Mouse (Mus musculus) thymus, adult 18-20 months (tissue): Measurements from ENCODE around the gene Pick1.
A peak's percentile ranks its signal among the peaks of the same experiment; 100 is the strongest.
"Not testable (repeated sequence)": the region's sequence is repeated elsewhere in the genome, so short reads cannot be mapped to it uniquely, and the experiment has no call there.

Experiments used
- DNase-seq, 2 experiments: peaks; one replicate each; pipeline ENCODE4 v3.0.0; 2022; ENCODE audit warnings: mixed read lengths in 2 of 2

Pick1 gene

DNA sequence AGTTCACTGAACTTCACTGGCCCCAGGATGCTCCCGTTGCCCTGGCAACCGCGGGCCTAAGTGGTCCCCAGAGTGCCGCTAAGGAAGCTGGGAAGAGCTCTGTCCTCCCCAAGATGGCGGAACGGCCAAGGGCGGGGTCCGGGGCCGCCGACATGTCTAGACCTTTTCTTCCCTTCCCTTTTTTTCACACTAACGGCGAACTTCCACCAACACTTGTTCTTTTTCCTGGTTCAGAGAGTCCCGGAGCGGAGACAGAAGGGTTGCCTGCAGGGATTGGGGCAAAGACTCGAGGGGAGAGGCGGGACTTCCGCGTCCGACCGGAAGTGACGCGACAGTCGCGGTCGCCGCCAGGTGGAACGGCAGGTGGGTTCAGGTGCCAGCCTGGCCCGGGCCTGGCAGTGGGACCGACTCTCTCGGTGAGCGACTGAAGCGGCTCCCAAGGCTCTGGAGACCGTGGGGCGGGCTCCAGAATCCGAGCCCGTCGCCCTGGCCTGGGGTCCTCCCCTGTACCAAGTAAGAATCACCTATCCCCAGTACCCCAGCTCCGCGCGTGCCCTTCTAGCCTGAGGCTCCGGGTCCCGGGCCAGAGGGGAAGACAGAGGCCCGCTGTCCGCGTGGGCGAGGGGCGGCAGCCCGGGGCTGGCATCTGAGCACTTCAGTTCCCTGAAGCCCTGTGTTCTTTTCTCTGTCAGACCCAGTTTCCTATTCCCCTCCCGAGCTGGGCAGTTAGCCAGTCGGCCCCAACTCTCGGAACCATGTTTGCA lies at the start of gene Pick1, which contains the start of gene Gm49486:
Gene Pick1 (plus strand): TSS at position 116 of the 764 bp plus-strand sequence.
Gene Gm49486 (plus strand): TSS at position 334 of the 764 bp plus-strand sequence.
- peak; percentile 77 to 84 for DNase-seq

DNA sequence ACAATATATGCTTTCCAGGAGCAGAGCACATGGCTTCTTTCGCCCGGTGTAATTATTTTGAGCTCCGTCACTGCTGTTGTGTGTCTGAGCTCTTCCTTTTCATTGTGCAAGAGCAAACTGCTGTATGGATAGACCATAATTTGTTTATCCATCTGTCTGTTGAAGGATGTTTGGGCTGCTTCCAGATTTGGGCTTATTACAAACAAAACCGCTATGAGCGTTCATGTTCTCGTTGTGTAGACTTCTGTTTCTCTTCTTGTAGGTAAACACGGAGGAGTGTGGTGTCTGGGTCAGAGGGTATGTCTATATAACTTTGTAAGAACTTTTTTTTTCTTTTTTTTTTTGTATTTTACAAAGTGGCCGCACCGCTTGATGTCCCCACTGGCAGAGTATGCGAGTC lies 43.8 kb upstream of the Pick1 start:
- no peak for DNase-seq

DNA sequence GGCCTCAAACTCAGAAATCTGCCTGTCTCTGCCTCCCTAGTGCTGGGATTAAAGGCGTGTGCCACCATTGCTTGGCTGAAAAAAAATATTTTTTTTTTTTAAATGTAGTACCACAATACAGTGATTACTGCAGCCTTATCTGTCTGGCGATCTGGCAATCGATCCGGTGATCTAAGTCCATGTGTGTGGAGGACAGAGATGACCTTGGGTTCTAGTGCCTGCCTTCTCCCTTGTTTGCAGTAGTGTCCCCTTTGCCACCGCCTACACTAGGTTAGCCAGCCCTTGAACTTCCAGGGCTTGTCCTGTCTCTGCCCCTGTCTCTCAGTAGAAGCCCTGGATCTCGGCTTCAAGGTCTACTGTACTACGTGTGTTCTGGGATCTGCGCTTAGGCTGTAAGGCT lies 41.2 kb upstream of the Pick1 start:
- DNase-seq = no peak

- DNase-seq = no peak
Observed at GRCm38 (mm10) chr15:79191426-79191825, 37.5 kb upstream of the Pick1 start.

GRCm38 (mm10) chr15:79192450-79192849 lies 36.5 kb upstream of the Pick1 start:
- no peak for DNase-seq

DNA sequence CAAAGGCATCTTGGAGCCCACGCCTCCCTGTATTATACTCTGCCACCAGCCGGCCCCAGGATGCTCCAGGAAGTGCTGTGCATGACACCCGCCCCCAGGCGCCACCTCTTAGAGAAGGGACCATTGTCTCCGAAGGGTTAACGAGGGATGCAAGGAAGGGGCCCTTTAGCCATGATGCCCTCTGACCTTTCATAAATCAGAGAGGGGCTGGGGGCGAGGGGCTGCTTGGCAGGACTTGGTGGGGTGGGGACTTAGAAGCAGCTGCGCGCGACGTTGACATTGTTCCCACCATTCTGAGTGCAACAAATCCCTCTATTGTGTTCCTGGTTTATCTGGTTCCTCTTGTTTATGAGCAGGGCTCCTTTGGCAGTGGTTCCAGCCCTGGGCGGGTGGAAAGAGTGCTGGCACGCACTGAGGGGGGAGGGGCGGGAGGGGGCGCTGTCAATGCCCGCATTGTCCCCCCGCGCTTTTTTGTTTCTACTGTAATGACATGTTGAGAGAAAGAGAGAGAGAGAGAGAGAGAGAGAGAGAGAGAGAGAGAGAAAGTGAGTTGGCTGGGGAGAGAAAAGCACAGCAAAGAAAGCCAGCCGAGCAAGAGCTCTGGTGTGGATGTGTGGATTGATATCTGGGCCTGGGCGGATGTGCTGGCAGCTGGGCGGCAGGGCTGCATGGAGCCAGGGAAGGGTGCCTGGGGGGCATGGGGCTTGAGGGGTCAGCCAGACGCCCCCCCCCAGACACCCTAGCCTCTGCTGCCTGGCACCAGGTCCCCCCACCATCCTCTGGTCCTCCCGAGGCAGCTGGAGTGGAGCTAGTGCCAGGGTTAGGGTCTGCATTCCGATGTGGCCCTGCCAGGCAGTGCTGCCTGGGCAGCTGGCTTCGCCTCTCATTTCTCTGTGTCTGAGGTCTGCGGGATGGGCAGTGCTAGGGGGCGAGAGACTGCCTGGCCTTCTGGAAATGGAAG lies 35.8 kb upstream of the Pick1 start:
- DNase-seq = no peak

GRCm38 (mm10) chr15:79194048-79194447 lies 34.9 kb upstream of the Pick1 start:
- DNase-seq = no peak

DNA sequence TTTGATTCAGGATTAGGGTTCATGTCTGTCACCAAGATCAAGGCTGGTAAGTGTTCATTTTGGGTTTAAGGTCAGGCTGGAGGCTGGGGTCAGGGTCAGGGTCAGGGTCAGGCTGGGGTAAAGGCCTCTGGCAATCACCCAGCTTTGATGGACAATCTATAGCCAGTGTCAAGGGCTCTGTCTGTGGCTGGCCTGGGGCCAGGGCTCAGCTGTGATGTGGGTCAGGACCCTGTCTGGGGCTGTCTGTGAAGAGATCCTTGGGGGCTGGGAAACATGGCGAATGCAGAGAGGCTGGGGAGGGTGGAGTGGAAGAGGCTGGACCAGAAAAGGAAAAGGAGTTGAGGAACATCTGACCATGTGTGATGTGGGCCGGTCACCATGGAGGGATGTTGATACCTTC lies 34.0 kb upstream of the Pick1 start:
- no peak for DNase-seq

GRCm38 (mm10) chr15:79195492-79195891 lies 33.5 kb upstream of the Pick1 start:
- DNase-seq = no peak

DNA sequence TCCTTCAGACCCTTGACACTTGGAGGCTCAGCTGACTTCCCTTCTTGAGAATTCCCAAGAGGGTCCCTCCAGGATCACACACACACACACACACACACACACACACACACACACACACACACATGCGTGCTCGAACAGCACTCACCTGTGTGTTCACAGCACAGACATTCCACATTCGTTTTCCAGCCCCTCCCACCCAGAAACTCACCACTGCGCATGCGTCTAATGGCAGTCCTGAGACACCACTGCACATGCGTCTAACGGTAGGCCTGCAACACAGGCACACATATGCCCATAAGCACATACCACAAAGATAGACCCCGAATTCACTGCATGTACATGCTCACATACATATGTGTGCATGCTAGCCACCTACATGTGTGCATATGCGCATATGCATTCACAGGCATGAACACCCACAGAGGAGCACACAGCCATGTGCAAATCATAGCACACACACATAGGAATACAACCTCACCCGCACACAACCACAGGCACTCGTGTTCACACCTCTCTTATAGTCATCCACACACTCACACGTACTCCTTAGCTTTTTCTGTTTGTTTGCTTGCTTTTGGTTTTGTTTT lies 29.5 kb upstream of the Pick1 start:
- DNase-seq = no peak

DNA sequence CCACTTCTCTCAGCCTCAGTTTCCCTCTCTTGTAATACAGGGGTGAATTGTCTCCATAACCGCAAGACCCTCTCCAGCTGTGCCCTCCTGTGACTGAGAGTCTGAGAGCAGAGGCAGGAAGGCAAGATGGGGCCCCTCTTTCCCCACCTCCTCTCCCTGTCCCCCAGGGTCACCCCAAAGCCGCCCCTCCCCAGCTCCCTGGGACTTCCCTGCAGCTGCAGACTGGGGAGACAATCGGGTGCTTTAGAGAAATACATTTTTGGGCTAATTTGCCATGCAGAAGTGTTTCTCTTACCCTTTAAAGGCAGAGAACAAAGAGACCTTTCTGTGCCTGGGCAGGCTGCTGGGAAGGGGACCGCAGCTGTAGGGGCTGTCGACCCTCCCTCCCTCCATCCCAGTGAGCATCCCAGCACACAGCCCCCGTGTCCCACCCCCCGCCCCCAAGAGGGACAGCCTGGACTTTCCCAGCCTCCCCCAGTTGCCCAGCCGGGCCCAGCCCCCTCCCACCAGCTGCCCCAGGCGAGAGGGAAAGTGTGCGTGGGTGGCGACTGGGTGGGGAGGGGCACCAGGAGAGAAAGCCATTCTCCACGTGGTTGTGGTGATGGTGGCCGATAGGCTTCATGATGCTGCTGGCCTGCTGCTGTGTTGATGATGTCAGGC lies 27.4 kb upstream of the Pick1 start:
- no peak for DNase-seq

DNA sequence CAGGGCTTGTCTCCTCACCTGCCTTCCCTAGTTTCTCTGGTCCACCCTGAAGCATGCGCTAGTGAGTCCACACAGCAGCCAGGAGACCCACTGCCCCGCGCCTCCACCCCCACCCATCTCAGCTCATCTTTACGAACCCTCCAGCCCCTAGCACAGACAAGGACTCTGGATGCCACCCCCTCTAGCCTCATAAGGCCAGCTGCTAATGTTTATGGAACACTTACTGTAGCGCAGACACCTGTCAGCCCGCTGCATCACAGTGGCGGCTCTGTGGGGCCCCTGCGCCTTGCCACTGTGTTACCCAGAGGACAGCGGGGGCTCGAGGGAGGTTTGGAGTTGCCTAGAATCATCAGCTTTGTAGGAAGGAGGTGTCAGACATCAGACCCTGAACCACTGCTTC lies 26.4 kb upstream of the Pick1 start:
- no peak for DNase-seq

DNA sequence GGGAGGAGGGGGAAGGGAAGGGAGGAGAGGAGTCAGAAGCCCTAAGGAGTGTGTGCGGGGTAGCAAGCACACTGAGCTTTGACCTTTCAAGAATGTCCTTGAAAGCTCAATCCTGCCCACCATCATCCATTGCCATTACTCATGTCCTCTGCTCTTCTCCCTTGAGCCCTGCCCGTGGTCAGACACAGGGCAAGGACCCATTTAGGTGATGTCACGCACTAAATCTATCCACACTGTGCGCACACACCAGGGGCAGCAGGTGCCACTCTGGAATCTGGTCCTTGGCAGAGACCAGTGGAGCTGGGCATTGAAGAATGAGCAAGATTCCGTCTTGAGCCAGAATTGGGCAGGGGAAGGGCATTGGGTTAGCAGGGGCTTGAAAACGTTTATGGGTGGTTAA lies 20.8 kb upstream of the Pick1 start:
- no peak for DNase-seq

DNA sequence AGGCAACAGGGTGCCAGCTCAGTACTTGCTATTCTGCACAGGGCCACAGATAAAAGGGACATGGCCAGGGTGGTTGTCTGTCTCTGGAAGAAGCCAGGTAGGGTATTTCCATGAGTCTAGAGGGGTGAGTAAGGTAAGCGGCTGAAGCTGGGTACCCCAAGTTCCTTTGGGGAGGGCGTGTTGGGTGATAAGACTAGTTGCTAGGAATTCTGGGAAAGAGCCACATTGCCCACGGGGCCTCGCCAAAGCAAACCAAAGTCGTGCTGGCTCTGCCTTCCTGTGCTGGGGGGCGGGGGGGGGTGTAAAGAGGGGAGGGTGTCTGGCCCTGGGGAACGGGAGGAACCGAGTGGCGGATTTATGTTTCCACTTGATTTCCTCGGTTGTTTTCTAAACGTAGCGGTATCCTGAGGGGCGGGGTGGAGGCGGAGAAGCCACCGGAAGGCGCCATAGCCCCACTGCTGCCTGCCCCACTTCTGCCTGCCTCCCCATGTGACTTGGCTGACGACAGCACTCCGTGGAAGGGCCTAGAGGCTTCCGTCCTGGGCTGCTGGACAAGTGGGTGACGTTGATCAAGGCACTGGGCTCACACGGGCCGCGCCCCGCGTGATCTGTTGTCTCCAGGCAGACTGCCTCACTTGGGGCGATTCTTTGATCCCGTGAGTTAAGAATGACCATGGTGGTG lies 20.1 kb upstream of the Pick1 start:
- peak; percentile 67 to 69 for DNase-seq

DNA sequence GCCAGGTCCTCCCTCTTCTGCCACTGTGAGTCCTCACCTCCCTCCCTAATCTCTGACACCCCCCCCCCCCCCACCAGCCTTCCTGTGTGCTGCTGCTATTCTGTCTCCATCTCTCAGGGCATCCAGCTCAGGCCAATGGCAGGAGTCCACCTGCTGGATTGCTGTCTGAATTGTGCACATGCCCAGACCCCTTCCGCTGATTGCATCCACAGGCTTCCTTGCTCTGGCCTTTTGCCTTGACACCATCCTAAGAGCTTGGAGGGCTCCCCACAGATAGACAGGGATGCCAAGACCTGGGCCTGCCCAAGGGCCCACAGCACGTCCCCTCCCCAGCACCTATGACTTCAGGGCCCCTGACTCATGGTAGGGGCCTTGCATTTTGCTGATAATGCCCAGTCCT lies 18.6 kb upstream of the Pick1 start:
- DNase-seq = no peak

DNA sequence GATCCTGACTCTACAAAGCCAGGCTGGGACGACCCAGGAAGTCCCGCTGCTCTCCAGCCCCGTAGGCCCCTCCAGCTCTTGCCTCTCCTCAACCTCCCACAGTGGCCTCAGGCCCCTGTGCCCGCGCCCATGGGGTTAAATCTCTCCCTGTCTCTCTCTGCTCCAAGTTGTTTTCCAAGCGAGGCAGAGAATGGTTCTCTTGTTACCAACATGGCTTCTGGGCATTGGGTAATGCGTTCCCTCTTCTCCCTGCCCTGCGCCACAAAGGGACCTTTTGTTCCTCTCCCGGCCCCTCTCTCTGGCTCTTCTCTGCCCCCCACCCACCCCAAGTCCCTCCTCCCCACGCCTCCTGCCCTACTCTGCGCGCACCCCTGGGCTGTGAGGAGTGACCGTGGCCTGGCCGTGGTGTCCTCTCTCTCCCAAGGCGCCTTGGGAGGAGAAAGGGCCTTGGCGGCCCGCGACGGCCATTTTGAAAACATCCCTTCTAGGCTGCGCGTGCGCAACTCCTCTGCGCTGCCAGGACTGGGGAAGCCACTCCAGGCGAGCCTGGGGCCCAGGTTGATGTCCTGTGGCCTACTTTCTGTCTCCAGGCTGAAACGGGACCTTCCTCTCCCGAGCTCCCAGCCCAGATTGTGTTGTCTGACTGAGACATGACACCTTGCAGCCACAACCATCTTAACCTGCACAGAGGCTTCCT lies 16.1 kb upstream of the Pick1 start:
- no peak for DNase-seq

DNA sequence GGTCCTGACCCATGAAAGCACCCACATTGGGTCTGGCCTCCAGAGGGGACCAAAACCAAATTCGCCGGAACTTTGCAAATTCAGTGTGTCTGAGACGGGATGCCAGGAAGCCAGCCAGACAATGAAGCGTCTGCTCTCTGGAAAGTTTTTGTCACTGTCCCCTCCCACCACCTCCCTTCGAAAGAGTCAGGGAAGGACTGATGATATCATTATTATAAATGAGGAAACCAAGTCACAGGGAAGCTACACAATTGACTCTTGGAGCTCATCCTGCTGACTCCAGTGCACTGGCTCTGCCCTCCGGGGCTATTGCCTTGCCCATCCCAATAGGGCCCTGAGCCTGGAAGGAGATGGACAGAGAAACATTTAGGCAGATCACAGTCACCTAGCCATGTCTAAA lies 15.4 kb upstream of the Pick1 start:
- DNase-seq = no peak

GRCm38 (mm10) chr15:79216191-79216590 lies 12.8 kb upstream of the Pick1 start:
- no peak for DNase-seq

DNA sequence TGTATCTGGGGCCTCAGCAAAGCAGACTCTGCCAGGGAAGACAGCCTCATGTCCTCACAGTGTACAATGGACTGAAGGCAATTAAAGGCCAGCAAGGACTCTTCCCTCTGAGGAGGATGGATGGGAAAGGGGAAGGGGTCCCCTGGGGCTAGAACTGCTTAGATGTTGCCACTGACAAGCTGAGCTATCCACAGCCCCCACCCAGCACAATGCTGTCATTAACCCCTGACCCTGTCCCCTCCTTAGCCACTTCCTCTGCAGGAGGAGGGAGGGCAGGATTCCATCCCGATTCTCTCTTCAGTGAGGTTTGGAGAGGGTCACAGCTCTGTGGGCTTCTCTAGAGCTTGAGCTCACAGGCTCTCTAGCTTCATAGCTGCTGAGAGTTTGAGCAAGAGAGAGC lies 9.4 kb upstream of the Pick1 start:
- no peak for DNase-seq

DNA sequence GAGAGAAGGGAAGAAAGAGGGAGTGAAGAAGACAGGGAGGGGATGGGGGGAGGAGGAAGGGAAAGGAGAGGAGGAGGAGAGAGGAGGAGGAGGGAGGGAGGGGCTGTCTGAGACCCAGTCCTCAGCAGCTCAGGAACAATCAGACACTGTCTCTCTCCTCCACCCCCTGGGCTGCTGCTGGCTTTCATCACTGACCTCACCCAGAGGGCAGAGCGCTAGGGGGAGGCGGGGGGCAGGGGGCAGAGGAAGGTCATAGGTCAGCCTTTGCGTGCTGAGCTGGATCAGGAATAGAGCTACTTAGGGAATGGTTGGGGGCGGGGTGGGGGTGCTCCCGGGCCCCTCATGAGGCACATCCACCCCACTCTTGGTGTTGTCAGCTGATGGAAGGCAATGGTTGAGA lies 5.3 kb upstream of the Pick1 start:
- DNase-seq = no peak

GRCm38 (mm10) chr15:79224685-79225084 lies 4.3 kb upstream of the Pick1 start:
- peak; percentile 45 to 58 for DNase-seq

- DNase-seq = not testable (repeated sequence)
Observed at GRCm38 (mm10) chr15:79225780-79226179, 3.2 kb upstream of the Pick1 start.
